Mouse (Mus musculus): ENCODE measurements around the gene Cdc14a.
A peak's percentile ranks its signal among the peaks of the same experiment; 100 is the strongest.

Gene Cdc14a

GRCm38 (mm10) chr3:116414451-116414860, 9.4 kb downstream of the Cdc14a start:
- DNase-seq (ENCODE audit: low spot score in 2 of 2): no peak

- DNase-seq (ENCODE audit: low spot score in 2 of 2): no peak
These were observed 10.7 kb downstream of the Cdc14a start for GRCm38 (mm10) chr3:116412954-116413724.

- DNase-seq (ENCODE audit: low spot score in 2 of 2): no peak
These were observed 13.8 kb downstream of the Cdc14a start for GRCm38 (mm10) chr3:116410051-116410450.

- DNase-seq (ENCODE audit: low spot score in 2 of 2): no peak
These were observed 14.3 kb downstream of the Cdc14a start for GRCm38 (mm10) chr3:116409486-116409885.

- no peak for DNase-seq (ENCODE audit: low spot score in 2 of 2)
These were observed 15.0 kb downstream of the Cdc14a start for GRCm38 (mm10) chr3:116408856-116409255.

DNA sequence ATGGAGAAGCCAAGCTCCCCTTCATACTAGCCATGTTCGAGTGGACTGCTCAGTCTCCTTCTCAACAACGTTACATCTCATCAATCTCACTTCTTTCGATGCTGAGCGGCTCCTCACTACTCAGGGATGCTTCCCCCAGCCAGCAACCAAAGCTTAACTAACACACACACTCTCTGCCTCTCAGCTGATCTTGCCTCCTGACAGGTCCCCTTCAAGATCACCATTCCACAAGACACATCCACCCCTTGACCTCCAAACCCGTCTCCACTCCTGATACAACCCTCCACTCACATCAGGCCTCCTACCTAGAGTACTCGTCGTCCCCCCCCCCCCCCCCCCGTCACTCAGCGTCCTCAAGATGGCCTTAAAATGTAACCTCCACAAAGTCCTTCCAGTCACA, 18.3 kb downstream of the Cdc14a start:
- DNase-seq (ENCODE audit: low spot score in 2 of 2): no peak

- DNase-seq (ENCODE audit: low spot score in 2 of 2): no peak
These were observed 22.4 kb downstream of the Cdc14a start for GRCm38 (mm10) chr3:116401436-116401835.

- no peak for DNase-seq (ENCODE audit: low spot score in 2 of 2)
These were observed 24.3 kb downstream of the Cdc14a start for GRCm38 (mm10) chr3:116399349-116400090.

- no peak for DNase-seq (ENCODE audit: low spot score in 2 of 2)
These were observed 25.3 kb downstream of the Cdc14a start for GRCm38 (mm10) chr3:116398543-116398942.

DNA sequence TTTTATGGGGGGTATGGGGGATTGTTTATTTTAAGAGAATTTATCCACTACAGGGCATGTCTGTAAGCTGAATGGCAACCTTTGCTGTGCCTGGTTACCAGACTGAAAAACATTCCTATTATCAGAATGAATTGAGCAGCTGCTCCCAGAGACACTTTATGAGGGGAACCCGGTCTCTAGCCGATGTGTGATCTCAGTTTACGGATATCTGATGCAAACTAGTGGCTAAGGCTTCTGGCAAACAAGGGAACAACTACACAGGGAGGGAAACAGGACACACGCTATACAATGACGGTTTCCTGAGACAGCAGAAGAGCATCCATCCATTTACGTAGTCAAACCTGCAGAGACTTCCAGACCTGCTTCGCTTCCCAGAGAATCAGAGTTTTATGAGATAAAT, 25.9 kb downstream of the Cdc14a start:
- DNase-seq (ENCODE audit: low spot score in 2 of 2): no peak

GRCm38 (mm10) chr3:116397341-116397740, 26.5 kb downstream of the Cdc14a start:
- no peak for DNase-seq (ENCODE audit: low spot score in 2 of 2)

DNA sequence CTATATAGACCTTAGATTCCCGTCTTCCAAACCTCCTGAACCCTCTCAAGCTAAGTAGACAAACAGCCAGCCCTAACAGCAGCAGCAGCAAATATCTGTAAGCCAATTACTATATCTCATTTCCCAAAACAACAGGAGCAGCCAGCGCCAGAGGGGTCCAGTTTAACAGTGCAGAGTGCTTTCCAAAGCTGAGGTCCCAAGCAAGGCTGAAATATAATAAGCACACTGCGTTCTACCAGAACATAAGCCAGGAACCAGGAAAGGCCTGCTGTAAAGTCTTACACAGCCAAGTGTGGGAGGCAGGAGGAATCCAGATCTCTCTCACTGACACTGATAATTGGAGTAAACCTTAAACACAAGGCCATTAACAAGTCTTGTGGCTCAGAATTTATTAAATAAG, 27.3 kb downstream of the Cdc14a start:
- no peak for DNase-seq (ENCODE audit: low spot score in 2 of 2)

- DNase-seq (ENCODE audit: low spot score in 2 of 2): no peak
These were observed 28.9 kb downstream of the Cdc14a start for GRCm38 (mm10) chr3:116394885-116395390.

- no peak for DNase-seq (ENCODE audit: low spot score in 2 of 2)
These were observed 32.4 kb downstream of the Cdc14a start for GRCm38 (mm10) chr3:116391399-116391798.

- no peak for DNase-seq (ENCODE audit: low spot score in 2 of 2)
These were observed 34.0 kb downstream of the Cdc14a start for GRCm38 (mm10) chr3:116389500-116390470.

DNA sequence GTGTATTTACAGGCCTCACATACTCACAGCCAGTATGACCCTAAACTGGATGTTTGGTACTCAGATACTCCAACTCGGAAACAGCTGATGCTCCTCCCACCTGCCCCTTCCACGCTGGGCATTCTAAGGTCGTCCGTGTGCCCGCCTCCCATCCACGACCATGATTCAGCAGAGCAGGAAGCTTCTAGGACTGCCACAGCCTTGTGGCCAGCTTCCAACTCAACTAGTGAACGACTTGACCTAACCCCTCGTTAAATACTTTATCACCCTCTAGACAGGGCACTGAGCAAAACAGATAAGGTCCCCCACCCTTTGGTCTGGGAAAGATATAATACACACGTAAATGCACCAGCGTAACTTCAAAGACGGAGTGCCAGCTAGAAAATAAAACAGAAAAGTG, 35.0 kb downstream of the Cdc14a start:
- no peak for DNase-seq (ENCODE audit: low spot score in 2 of 2)

DNA sequence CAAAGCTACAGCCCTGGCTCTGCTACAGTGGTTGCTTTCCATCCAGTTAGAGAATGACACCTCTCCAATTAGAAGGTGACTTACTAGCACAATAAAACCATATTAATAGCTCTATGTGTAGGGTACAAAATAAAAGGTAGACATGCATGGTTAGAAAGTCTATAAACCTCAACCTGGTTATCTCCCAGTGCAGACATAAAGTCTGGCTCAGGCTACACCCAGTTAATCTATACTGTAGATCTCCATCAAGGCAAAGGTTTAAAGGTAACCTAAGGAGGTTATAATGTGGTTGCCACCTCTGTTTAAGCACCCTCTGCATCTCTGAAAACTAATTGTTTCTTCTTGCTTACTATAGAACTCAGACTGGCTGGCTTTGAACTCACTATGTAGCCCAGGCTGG, 36.9 kb downstream of the Cdc14a start:
- DNase-seq (ENCODE audit: low spot score in 2 of 2): no peak

DNA sequence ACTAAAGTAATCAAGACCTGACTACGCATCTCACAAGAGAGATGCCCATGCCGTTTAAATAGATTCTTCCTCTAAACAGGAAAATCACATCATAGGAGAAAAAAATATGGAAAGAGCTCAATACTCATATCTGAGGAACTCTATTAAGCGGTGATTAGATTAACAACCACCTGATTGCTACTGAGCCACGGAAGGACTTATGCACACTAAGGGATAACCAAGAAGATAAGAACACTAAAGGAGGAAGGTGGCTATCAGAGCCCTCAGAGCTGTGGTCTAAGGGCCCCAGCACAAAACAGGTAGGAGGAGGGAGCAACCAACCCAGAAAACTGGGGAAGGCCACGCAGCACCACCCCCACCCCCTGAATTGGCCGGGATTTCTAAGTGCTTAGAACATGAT, 37.5 kb downstream of the Cdc14a start:
- DNase-seq (ENCODE audit: low spot score in 2 of 2): no peak

GRCm38 (mm10) chr3:116384319-116384718, 39.5 kb downstream of the Cdc14a start:
- DNase-seq (ENCODE audit: low spot score in 2 of 2): no peak

DNA sequence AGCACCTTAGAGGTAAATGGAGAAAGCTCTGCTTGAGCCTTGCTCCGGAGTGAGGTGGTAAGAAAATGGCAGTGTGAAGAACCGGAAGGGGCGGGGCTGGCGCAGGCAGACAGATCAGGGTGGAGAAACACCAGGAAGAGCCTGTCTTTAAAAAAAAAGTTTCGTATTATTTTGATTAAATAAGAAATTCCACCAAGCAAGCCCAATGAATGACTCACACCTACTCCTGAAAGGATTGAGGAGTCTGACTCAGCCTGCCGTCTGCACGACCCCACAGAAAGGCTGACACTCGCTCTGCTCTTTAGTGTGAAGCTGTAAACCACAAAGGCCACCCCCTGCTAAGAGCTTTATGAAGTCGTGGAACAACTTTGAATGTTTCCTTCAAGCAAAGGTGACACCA, 43.5 kb downstream of the Cdc14a start:
- DNase-seq (ENCODE audit: low spot score in 2 of 2): peak; percentile 36 to 54

DNA sequence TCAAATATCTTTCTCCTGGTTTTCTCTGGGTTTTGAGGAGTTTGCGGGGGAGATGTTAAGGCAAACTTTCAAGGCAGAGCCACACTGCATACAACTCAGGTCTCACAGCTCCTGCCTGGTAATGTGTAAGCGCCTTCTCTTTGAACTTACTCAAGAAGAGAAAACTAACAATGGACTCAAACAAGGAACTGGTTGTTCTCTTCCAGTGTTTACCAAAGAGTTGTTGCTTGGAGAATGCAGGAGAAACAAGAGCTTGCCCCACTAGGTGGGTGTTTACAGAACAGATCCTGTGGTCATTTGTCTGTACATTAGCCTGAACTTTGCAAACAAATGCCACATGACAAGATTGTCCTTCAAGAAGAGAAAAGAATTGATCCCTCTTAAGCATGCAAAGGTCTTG, 48.4 kb downstream of the Cdc14a start:
- DNase-seq (ENCODE audit: low spot score in 2 of 2): no peak

- DNase-seq (ENCODE audit: low spot score in 2 of 2): no peak
These were observed 49.3 kb downstream of the Cdc14a start for GRCm38 (mm10) chr3:116374486-116374885.
